Mouse (Mus musculus): ENCODE measurements around the gene Zic4.

DNA sequence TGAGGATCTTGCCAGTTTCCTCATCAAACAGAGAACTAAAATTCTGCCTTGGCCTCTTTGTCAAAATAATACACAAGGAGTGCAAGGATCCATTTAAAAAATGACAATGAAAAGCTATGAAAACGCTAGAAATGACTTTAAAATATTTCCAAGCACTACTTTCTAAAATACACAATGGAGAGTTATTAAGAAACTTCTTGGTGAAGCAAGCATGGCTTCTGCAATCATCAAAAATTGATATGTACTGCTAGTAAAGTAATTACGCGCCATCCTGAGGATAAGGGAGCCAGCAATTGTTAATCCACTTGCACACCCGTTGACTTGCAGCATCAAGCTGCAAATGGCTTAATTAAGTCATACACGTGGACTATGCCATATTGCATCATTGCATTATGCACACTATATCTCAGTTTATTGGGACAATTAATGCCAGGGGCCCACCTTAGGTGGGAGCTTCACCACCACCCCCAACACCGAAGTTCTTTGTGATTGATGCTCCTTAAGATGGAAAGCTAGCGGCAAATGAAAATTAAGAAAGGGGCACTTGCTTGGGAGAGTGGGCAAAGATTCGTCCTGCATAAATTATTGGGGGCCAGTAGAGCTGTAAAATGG is 38.4 kb downstream of the Zic4 start:
- no peak for TF ChIP-seq CTCF (IDR thresholded peaks at IDR 0.05)
- TF ChIP-seq EP300 (IDR thresholded peaks at IDR 0.05), result no peak
